Mouse (Mus musculus) C2C12 (cell line): Measurements from ENCODE around the gene Rab11fip5.

Experiments
- CEBPB ChIP-seq: IDR thresholded peaks from one replicate; pipeline ENCODE4 v1.6.1; 2011; ENCODE audit warnings: low read depth, mild to moderate bottlenecking, control low read depth, moderate library complexity
- CTCF ChIP-seq: IDR thresholded peaks from one replicate; pipeline ENCODE4 v1.5.1; 2011; ENCODE audit not compliant: control insufficient read depth, insufficient read depth, insufficient read length
- FOSL1 ChIP-seq: IDR thresholded peaks from one replicate; pipeline ENCODE4 v1.8.0; 2011; ENCODE audit warnings: mild to moderate bottlenecking, low read length; ENCODE audit not compliant: poor library complexity, insufficient read depth, severe bottlenecking
- MAX ChIP-seq: IDR thresholded peaks from one replicate; pipeline ENCODE4 v1.6.1; 2011; ENCODE audit warnings: mild to moderate bottlenecking, control low read depth
- USF1 ChIP-seq: IDR thresholded peaks from one replicate; pipeline ENCODE4 v1.6.1; 2011; ENCODE audit warnings: low read depth, mild to moderate bottlenecking, control low read depth, moderate library complexity

- TF ChIP-seq CTCF (no peak), CEBPB (no peak), USF1 (no peak), MAX (no peak), FOSL1 (no peak)
These were observed 11.8 kb downstream of the Rab11fip5 start for GRCm38 (mm10) chr6:85362610-85363009.
